Mouse (Mus musculus) embryonic facial prominence, embryonic 11.5 days (tissue): ENCODE data around the gene Gcgr. TPM values are rescaled to one million over a fixed set of nuclear protein-coding genes. Genes with fewer than 3 reads are reported as not detected.

Source experiments
- ATAC-seq: fragments of 200-750 bp; cut with Nextera tagmentation; replicated peaks from 2 replicates; pipeline ENCODE4 v1.8.0; 2017; ENCODE audit warnings: low read depth; ENCODE audit not compliant: insufficient number of reproducible peaks, low FRiP score, low TSS enrichment
- DNase-seq: peaks from one replicate; pipeline ENCODE4 v3.0.0-alpha.2; 2015; ENCODE audit warnings: low spot score
- H3K27ac ChIP-seq: fragments of 300-500 bp; sonication (generic); replicated peaks from 2 replicates; pipeline ENCODE4 v1.5.1; 2014; ENCODE audit warnings: mild to moderate bottlenecking, low read depth, low read length, control low read depth
- H3K27me3 ChIP-seq: fragments of 300-500 bp; sonication (generic); 2 replicates; pipeline ENCODE4 v1.6.1; 2014; ENCODE audit warnings: mild to moderate bottlenecking, low read length, moderate library complexity, mixed read lengths; ENCODE audit not compliant: control insufficient read depth, insufficient read depth
- H3K36me3 ChIP-seq: fragments of 300-500 bp; sonication (generic); replicated peaks from 2 replicates; pipeline ENCODE4 v1.6.1; 2014; ENCODE audit warnings: low read depth, mild to moderate bottlenecking, low read length, moderate library complexity, mixed read lengths; ENCODE audit not compliant: control insufficient read depth, insufficient read depth
- H3K4me1 ChIP-seq: fragments of 300-500 bp; sonication (generic); 2 replicates; pipeline ENCODE4 v1.6.1; 2014; ENCODE audit warnings: low read length, mixed read lengths; ENCODE audit not compliant: control insufficient read depth, insufficient read depth
- H3K4me2 ChIP-seq: fragments of 300-500 bp; sonication (generic); 2 replicates; pipeline ENCODE4 v1.6.1; 2014; ENCODE audit warnings: low read depth, mild to moderate bottlenecking, control low read depth, low read length, moderate library complexity
- H3K4me3 ChIP-seq: fragments of 300-500 bp; sonication (generic); 2 replicates; pipeline ENCODE4 v1.5.1; 2014; ENCODE audit warnings: low read depth, low read length, control low read depth
- H3K9ac ChIP-seq: fragments of 300-500 bp; sonication (generic); replicated peaks from 2 replicates; pipeline ENCODE4 v1.6.1; 2014; ENCODE audit warnings: mild to moderate bottlenecking, control low read depth, low read length
- H3K9me3 ChIP-seq: fragments of 300-500 bp; sonication (generic); replicated peaks from 2 replicates; pipeline ENCODE4 v1.6.1; 2016; ENCODE audit warnings: mild to moderate bottlenecking, low read length, inconsistent platforms, mixed read lengths; ENCODE audit not compliant: control insufficient read depth
- WGBS: fragments of 180-500 bp; shearing (Covaris S2); extraction: QIAGEN DNeasy Blood & Tissue Kit; methylation state at CpG from one replicate; pipeline ENCODE4 v1.1.7; 2014; 5-methylcytosine and 5-hydroxymethylcytosine counted together
- polyA plus RNA-seq: library from polyadenylated mRNA; unstranded; fragments of >200 nt; fragmentation: Nextera tagmentation; extraction: Ambion mirVana; gene quantifications from 2 replicates; pipeline ENCODE4 v1.2.1, GENCODE M21; 2014

Gcgr gene
- polyA plus RNA-seq, 1 experiment from 2014 or later = 0.43 TPM

- DNase-seq (no peak), ATAC-seq (no peak)
- Histone ChIP-seq H3K9ac (peak overlapping the region; percentile 18; the same call in 1 of the 2 replicates), H3K4me3 (no peak overlapping the region), H3K36me3 (peaks cover 25% of the 10 kb centered on the region), H3K9me3 (no peaks in the 10 kb centered on the region), H3K4me1 (peaks cover 13% of the 10 kb centered on the region), H3K27me3 (no peaks in the 10 kb centered on the region), H3K4me2 (no peak overlapping the region), H3K27ac (no peak overlapping the region)
- WGBS = 80% methylated on average over 2 of the region's 2 CpGs
Observed at GRCm38 (mm10) chr11:120575046-120575445, 44.5 kb downstream of the Gcgr start.

- Histone ChIP-seq H3K27me3 (no peaks in the 10 kb centered on the region), H3K4me3 (no peak overlapping the region), H3K9me3 (no peaks in the 10 kb centered on the region), H3K9ac (no peak overlapping the region), H3K36me3 (peaks cover 18% of the 10 kb centered on the region), H3K4me1 (peaks cover 17% of the 10 kb centered on the region), H3K27ac (no peak overlapping the region), H3K4me2 (no peak overlapping the region)
- DNase-seq (no peak), ATAC-seq (no peak)
Observed at GRCm38 (mm10) chr11:120575940-120576339, 45.4 kb downstream of the Gcgr start.

- no peak overlapping the region for H3K4me3 ChIP-seq
- peaks cover 14% of the 10 kb centered on the region for H3K4me1 ChIP-seq
- H3K27me3 ChIP-seq = no peaks in the 10 kb centered on the region
- no peak overlapping the region for H3K9ac ChIP-seq
- no peak for DNase-seq
- H3K9me3 ChIP-seq = no peaks in the 10 kb centered on the region
- peaks cover 14% of the 10 kb centered on the region for H3K36me3 ChIP-seq
- no peak for ATAC-seq
- WGBS = 82% methylated on average over 3 of the region's 3 CpGs
- no peak overlapping the region for H3K4me2 ChIP-seq
- no peak overlapping the region for H3K27ac ChIP-seq
Observed at GRCm38 (mm10) chr11:120576365-120576981, 46.0 kb downstream of the Gcgr start.

GRCm38 (mm10) chr11:120577211-120578023 is 46.9 kb downstream of the Gcgr start:
- ATAC-seq = no peak
- Histone ChIP-seq H3K4me1 (peaks cover 14% of the 10 kb centered on the region), H3K4me2 (no peak overlapping the region), H3K36me3 (peaks cover 14% of the 10 kb centered on the region), H3K27me3 (no peaks in the 10 kb centered on the region), H3K9ac (no peak overlapping the region), H3K4me3 (no peak overlapping the region), H3K9me3 (no peaks in the 10 kb centered on the region), H3K27ac (no peak overlapping the region)
- no peak for DNase-seq
- WGBS = 86% methylated on average over 7 of the region's 7 CpGs

GRCm38 (mm10) chr11:120578024-120578693 is 47.7 kb downstream of the Gcgr start:
- Histone ChIP-seq H3K9ac (no peak overlapping the region), H3K9me3 (no peaks in the 10 kb centered on the region), H3K4me3 (no peak overlapping the region), H3K36me3 (peaks cover 14% of the 10 kb centered on the region), H3K27me3 (no peaks in the 10 kb centered on the region), H3K27ac (no peak overlapping the region), H3K4me2 (no peak overlapping the region), H3K4me1 (peaks cover 14% of the 10 kb centered on the region)
- 86% methylated on average over 10 of the region's 10 CpGs for WGBS
- ATAC-seq = no peak
- DNase-seq = no peak

- ATAC-seq (no peak), DNase-seq (no peak)
- Histone ChIP-seq H3K4me1 (peaks cover 14% of the 10 kb centered on the region), H3K27ac (no peak overlapping the region), H3K27me3 (no peaks in the 10 kb centered on the region), H3K4me2 (no peak overlapping the region), H3K9ac (peak overlapping the region; percentile 13; the same call in 1 of the 2 replicates), H3K4me3 (no peak overlapping the region), H3K9me3 (no peaks in the 10 kb centered on the region; the same call in 1 of the 2 replicates), H3K36me3 (peaks cover 14% of the 10 kb centered on the region)
- WGBS = 77% methylated on average over 11 of the region's 11 CpGs
Observed at GRCm38 (mm10) chr11:120578694-120579243, 48.3 kb downstream of the Gcgr start.

GRCm38 (mm10) chr11:120579316-120580107 is 49.0 kb downstream of the Gcgr start:
- DNase-seq (peak; percentile 93), ATAC-seq (no peak)
- Histone ChIP-seq H3K27ac (no peak overlapping the region), H3K36me3 (peaks cover 17% of the 10 kb centered on the region), H3K4me3 (peak overlapping the region; percentile 94), H3K27me3 (no peaks in the 10 kb centered on the region), H3K9ac (peak overlapping the region; percentile 95), H3K4me2 (peak overlapping the region; percentile 90), H3K9me3 (peaks cover 3% of the 10 kb centered on the region), H3K4me1 (peaks cover 14% of the 10 kb centered on the region)
- 61% methylated on average over 15 of the region's 15 CpGs for WGBS
